Mouse (Mus musculus): ENCODE results near the gene Mndal. TPM values are rescaled to one million over a fixed set of nuclear protein-coding genes. Genes with fewer than 3 reads are reported as not detected.

Mndal gene
- total RNA-seq, 2 experiments from 2014 or later: 8.4 to 10.1 TPM

Other genes starting within 250 kb of the Mndal start
- gene Ifi207, start 200.7 kb downstream of the Mndal start, total RNA-seq (2021): 1 to 10 TPM; 2.6 to 2.8 TPM
- 1 to 10 TPM; 3.1 to 3.6 TPM for gene Ifi204, start 175.5 kb downstream of the Mndal start, total RNA-seq (2021)
- under 1 TPM; 0.65 to 0.87 TPM for gene Ifi211, start 29.4 kb downstream of the Mndal start, total RNA-seq (2021)
- 1 to 10 TPM; 6.4 to 6.5 TPM for gene Ifi203, start 181 bp upstream of the Mndal start, total RNA-seq (2021)
- not detected for gene Ifi202b, start 40.3 kb upstream of the Mndal start, total RNA-seq (2021)
- under 1 TPM; 0.68 to 0.70 TPM for gene Ifi205, start 89.3 kb upstream of the Mndal start, total RNA-seq (2021)
- gene Olfr433, start 98.2 kb upstream of the Mndal start, total RNA-seq (2021): not detected
- not detected for gene Olfr432, start 106.7 kb upstream of the Mndal start, total RNA-seq (2021)
- not detected for gene Olfr430, start 124.1 kb upstream of the Mndal start, total RNA-seq (2021)
- gene Olfr429, start 141.8 kb upstream of the Mndal start, total RNA-seq (2021): not detected
- not detected for gene Olfr427, start 154.4 kb upstream of the Mndal start, total RNA-seq (2021)
- gene Olfr231, start 178.7 kb upstream of the Mndal start, total RNA-seq (2021): not detected
- not detected for gene Olfr424, start 189.0 kb upstream of the Mndal start, total RNA-seq (2021)
- not detected for gene Olfr420, start 213.1 kb upstream of the Mndal start, total RNA-seq (2021)
- gene Spta1, start 230.3 kb upstream of the Mndal start, total RNA-seq (2021): 10 to 100 TPM in 1 of 2 experiments, 1 to 10 TPM in 1; 5.0 to 10.4 TPM